Mouse (Mus musculus): ENCODE results near the gene 9330161L09Rik. TPM values are rescaled to one million over a fixed set of nuclear protein-coding genes. Genes with fewer than 3 reads are reported as not detected.

The 9330161L09Rik gene
- total RNA-seq, 4 experiments from 2014 or later = 3.4 to 5.0 (median 4.2) TPM

- no peak for DNase-seq (ENCODE audit: low spot score in 2 of 2)
Observed at GRCm38 (mm10) chr12:103389348-103389727, 18.3 kb downstream of the 9330161L09Rik start.

GRCm38 (mm10) chr12:103388505-103389347 is 18.9 kb downstream of the 9330161L09Rik start, which contains the start of gene Otub2:
Otub2 (plus strand) TSS chr12:103388682.
- peak; percentile 97 for DNase-seq (ENCODE audit: low spot score in 2 of 2)

DNA sequence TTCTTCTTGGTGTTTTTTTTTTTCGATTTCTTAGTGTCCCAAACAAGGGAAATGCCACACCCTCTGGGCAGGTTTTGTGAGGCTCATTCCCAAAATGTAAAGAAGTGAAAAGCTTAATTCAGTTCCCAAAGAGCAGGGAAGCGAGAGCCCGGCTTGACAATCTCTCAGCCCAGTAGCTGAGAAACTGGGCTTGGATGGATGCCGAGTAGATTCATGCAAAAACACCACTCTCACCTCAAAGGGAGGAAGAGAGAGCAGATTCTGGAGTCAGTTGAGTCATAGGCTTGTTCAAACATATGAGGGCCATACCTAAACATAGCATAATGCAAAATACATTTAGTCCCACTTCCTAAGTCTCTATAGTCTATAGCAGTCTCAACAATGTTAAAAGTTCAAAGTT is 27.4 kb downstream of the 9330161L09Rik start:
- no peak for DNase-seq (ENCODE audit: low spot score in 2 of 2)

GRCm38 (mm10) chr12:103376774-103377173 is 30.8 kb downstream of the 9330161L09Rik start:
- DNase-seq (ENCODE audit: low spot score in 2 of 2) = peak in 1 of 2 experiments; percentile 77

DNA sequence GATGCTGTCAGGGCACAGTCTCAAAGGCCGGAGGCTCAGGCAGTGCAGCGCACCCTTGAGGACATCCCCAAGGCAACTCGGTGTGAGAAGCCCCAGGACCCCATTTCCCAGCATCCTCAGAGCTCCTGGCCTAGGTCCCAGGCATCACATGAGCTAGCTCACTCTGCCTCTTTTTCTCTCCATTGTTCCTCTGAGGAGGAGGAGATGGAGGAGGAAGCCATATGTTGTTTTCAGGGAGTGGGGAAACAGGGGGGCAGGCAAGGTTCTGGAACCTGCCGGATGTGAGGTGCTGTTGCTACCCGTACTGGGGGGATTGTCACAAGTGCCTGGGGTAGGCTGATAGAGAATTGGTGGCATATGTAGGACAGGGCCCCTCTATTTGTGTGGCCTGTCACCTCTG is 31.5 kb downstream of the 9330161L09Rik start:
- peak; percentile 47 to 78 for DNase-seq (ENCODE audit: low spot score in 2 of 2)

- DNase-seq (ENCODE audit: low spot score in 2 of 2) = no peak
Observed at GRCm38 (mm10) chr12:103373530-103374236, 33.9 kb downstream of the 9330161L09Rik start.

DNA sequence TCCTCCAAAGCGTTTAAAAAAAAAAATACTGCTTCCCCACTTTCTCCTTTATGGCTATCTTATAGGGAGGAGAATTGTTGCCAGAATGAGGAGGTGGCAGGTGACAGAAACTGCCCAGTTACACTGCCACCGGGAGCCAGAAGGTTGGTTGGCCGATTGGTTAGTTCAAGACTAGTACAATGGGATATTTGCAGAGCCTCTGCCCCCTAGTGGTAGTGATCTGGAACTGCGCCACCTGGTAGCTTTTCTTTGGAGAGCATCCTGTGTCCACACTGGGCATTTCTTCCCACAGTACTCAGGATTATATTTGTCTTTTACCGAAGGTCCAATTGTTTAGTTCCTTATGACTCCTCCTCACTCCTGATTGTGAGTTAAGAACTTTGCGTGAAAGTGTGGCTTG is 35.9 kb downstream of the 9330161L09Rik start:
- DNase-seq (ENCODE audit: low spot score in 2 of 2) = no peak

DNA sequence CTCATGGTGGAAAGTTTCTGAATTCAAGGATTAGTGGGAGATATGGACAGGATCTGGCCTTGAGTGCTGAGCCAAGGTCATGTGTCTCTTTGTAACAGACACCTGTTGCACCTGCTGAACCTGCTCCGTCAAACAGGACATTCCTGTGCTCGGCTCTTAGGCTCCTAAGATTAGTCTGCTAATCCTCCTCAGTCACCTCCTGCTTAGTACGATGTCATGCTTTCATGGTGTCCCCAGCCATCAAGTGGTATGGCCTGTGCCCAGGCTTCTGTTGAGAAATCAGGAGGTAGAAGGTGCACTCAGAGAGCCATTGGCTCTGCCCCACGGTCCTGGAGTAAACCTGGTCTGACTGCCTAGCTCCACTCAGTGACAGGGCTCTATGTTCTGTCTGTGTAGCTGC is 36.8 kb downstream of the 9330161L09Rik start:
- DNase-seq (ENCODE audit: low spot score in 2 of 2) = no peak

- DNase-seq (ENCODE audit: low spot score in 2 of 2) = no peak
Observed at GRCm38 (mm10) chr12:103368777-103369176, 38.8 kb downstream of the 9330161L09Rik start.

DNA sequence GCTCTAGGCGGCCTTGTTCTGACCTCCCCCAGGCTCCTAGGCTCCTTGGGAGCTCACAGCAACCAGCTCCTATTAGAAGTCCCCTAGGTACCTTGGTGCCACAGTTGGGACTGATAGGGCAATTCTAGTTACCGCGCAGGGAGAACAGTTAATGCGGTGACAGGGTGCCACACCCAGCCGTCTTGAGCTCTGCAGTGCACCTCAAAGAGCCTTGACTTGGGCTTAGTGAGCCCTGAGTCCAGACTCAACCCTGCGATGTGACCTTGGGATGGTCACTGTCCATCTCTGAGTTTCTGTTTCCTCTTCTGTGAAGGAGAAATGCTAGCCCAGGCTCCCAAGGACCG is 39.3 kb downstream of the 9330161L09Rik start:
- no peak for DNase-seq (ENCODE audit: low spot score in 2 of 2)

- no peak for DNase-seq (ENCODE audit: low spot score in 2 of 2)
Observed at GRCm38 (mm10) chr12:103367620-103368325, 39.8 kb downstream of the 9330161L09Rik start.

- DNase-seq (ENCODE audit: low spot score in 2 of 2) = no peak
Observed at GRCm38 (mm10) chr12:103367171-103367570, 40.4 kb downstream of the 9330161L09Rik start.

DNA sequence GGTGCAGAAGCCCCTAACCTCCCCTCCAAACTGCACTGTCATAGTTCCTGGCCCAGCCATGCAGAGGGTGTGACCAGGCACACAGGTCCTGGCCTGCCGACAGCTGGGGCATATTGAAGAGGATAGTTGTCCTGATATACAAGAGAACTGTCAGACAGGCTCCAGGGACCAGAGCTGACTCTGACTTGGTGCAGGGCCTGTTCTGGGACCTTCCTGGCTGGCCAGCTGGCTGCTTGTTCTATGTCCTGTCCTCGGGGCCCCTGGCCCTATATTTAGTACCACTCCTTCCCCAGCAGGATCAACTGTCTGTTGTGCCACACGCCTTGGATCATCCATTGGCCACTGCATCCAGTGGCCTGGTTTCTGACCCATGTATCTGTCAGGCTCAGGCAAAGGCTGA is 45.3 kb downstream of the 9330161L09Rik start:
- no peak for DNase-seq (ENCODE audit: low spot score in 2 of 2)

DNA sequence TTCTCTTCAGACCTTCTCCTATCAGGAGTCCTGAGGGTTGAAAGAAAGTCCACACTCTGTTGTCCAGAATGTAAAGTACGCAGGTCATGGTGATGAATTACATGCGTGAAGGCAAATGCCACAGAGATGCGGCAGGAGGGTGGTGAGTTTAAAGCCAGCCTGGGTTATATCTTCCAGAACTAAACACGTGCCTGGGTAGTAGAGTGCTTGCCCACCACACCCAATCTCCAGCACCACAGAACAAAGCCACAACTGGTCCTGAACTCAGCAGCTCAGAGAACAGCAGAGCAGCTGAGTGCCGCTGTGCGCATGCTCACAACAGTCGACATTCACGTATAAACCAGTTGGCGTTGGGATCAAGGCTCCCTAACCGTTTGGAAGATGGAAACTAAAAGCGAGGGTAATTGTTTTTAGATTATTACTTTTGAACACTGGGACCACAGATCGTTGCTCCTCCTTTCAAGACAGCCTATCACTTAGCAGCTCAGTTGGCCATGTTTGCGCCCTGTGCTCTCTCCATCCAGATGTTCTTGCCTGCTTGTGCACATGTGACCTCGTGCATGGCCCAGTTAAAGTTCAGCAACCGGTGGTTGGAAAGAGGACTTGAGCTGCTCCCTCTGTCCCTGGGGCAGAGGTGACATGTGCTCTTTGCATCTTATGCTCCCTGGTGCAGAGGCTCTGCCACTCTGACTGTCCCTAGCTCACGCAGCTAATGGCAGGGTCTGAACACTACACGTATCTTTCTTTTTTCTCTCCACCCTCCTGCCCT is 45.9 kb downstream of the 9330161L09Rik start:
- DNase-seq (ENCODE audit: low spot score in 2 of 2) = no peak

- no peak for DNase-seq (ENCODE audit: low spot score in 2 of 2)
Observed at GRCm38 (mm10) chr12:103360812-103361211, 46.8 kb downstream of the 9330161L09Rik start.

DNA sequence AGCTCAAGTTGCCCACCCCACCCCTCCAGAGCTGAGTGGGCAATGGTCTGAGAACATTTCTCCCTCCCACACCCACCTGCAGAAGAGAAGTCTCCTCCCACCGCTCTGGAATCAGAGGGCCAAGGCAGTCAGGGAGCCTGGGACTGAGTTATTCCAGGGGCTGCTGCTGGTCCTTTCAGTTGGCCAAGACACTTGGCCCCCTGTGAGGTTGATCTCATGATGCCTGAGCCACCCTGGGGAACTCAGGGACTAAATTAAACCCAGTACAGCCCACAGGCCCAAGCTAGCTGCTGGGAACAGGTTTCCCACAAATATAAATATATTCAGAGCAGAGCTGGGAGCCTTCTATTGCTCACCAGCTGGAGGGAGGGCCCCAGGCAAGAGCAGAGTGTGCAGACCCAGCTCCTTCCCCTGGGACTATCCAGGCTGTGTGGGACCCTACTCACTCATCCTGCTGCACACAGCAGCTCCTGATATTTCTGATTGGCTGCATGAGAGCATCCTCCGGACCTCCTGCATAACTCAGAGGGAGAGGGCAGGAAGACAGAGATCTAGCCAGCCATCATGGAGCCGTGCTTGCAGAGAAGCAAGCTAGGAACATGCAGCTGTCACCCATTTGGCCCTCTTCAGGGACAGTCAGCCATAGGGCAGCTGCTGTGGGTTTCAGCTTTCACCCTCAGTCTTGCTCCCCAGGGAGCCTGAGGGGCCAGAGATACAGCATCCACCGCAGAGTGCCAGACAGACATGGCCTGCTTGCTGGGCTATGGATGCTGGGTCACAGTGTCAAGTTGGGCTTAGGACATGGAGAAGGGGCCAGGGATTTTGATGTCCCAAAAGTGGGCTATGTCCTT is 48.4 kb downstream of the 9330161L09Rik start:
- DNase-seq (ENCODE audit: low spot score in 2 of 2) = no peak

DNA sequence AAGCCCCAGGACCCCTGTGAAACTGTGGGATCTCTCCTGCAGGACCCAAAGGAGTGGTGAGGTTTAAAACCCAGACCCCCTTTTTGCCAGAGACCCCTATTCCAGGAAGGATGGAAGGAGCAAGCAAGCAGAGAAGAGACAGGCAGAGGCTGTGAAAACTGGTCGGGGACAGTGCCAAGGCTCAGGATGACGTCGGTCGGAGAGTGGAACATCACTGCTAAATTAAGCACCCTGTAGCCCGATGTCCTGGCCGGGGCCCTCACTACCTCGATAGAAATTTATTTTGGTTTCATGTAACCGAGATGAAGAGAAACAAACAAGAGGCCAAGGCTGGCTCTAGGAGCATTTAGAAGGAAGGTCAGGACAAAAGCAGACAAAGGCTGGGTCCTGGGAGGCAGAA is 49.4 kb downstream of the 9330161L09Rik start:
- no peak for DNase-seq (ENCODE audit: low spot score in 2 of 2)

All from left cerebral cortex, adult 8-10 months (tissue).